Mouse (Mus musculus): ENCODE measurements around the gene Apobec1. TPM values are rescaled to one million over a fixed set of nuclear protein-coding genes. Genes with fewer than 3 reads are reported as not detected.
"Not testable (repeated sequence)": the region's sequence is repeated elsewhere in the genome, so short reads cannot be mapped to it uniquely, and the experiment has no call there.

Apobec1 gene
- polyA plus RNA-seq (2012; rRNA removed), result 3.2 and 3.8 TPM in 2 replicates

DNA sequence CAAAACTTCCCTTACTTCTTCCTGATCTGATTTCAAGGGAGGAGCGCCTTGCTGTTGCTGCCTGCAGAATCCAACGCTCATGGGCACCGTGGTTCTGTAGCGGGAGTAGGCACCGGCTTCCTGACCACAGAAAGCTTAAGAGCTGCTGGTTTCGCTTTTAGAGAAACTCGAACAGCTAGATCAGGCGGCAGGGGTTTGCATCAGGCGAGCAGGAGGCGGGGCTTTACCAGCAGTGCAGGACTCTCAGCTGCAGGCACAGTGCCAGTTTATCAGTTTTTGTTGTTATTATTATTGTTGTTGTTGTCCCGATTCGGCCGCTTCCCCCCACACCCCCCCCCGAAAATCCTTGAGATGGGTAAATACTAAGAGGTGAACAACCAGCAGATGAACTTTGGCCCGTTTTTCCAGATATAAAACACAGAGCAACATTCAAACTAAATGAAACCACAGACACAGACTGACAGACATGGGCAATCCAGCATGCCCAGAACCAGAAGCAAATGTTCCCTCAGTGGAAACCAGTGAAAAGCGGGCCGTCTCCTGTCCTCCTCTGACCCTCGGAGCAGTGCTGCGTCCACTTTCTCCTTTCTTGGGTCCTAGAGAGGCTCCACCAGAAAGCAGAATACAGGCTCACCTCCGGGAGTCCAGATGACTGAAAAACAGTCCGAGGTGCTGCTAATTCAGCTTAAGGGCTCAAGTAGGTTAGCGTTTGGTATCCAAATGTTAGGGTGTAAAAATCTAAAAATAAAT is at the start of gene Apobec1:
TSS of gene Apobec1 (minus strand) at position 203 of the 750 bp plus-strand sequence.
- Histone ChIP-seq H3K27me3 (ENCODE audit: control insufficient read depth, insufficient read depth, low read length) (no peaks in the 10 kb centered on the region), H3K4me1 (ENCODE audit: control insufficient read depth, insufficient read depth, low read length) (no peaks in the 10 kb centered on the region), H3K4me3 (replicated peaks; ENCODE audit: insufficient read depth, low read depth, low read length) (peak within 1 kb of the TSS; percentile 50), H3K27ac (ENCODE audit: insufficient read depth, low read length) (no peak within 1 kb of the TSS)
- DNase-seq, result peak; percentile 13 to 22
- TF ChIP-seq CTCF (IDR thresholded peaks at IDR 0.05; ENCODE audit: borderline replicate concordance, insufficient read depth, low read depth, low read length), result no peak
- no peak for TF ChIP-seq POLR2A (IDR thresholded peaks at IDR 0.05; ENCODE audit: borderline replicate concordance, insufficient read depth, low read length)
- WGBS, result 3% methylated on average over 22 of the region's 22 CpGs

DNA sequence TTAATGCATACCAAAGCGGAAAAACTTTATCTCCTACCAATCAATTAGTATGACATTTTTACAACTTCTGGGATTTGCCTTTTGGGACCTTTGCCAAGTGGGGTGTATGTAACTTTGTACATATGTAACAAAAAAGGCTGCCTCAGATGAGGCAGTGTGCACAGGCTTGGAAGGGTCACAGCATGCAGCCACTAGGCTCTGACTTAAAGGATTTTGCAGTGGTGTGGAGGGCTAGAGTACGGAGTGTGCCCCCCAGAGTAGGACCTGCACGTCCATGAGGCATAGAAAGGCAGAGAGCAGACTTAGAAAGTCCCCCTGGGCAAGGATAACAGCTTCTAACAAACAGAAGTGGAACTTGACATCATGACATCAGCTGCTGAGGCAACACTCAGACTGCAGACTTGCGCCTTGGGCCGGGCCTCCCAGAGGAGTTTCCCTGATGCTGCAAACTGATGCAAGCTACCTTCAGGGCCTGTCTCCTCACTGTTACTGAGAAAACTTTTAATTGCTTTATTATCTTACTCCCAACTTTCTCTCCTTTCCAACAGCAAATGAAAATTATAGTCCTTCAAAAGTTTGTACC is 48.2 kb upstream of the Apobec1 start:
- WGBS, result 63% methylated on average over 5 of the region's 5 CpGs
- H3K4me3 ChIP-seq (replicated peaks; ENCODE audit: insufficient read depth, low read depth, low read length), result no peak overlapping the region

DNA sequence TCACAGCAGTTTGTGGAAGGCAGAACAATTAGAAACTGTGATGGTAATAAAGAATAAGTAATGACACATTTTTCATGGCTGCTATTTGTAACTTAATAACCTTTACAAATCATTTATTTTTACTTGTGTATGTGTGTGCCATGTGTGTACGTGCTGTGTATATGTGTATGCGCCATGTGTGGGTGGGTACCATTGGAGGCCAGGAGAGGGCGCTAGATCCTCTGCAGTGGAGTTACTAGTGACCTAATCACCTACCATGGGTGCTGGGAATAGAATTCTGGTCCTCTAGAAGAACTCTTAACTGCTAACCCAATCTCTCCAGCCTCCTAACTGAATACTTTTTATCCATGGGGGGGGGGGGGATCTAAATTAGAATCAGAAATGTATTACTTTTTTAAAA is 47.7 kb upstream of the Apobec1 start:
- no peak overlapping the region for H3K4me3 ChIP-seq (replicated peaks; ENCODE audit: insufficient read depth, low read depth, low read length)
- 81% methylated on average over 3 of the region's 3 CpGs for WGBS
- no peak for DNase-seq
- no peak overlapping the region for H3K27ac ChIP-seq (ENCODE audit: insufficient read depth, low read length)
- TF ChIP-seq CTCF (IDR thresholded peaks at IDR 0.05; ENCODE audit: borderline replicate concordance, insufficient read depth, low read depth, low read length) (no peak), POLR2A (IDR thresholded peaks at IDR 0.05; ENCODE audit: borderline replicate concordance, insufficient read depth, low read length) (no peak)
- H3K4me1 ChIP-seq (ENCODE audit: control insufficient read depth, insufficient read depth, low read length), result no peaks in the 10 kb centered on the region
- H3K27me3 ChIP-seq (ENCODE audit: control insufficient read depth, insufficient read depth, low read length), result no peaks in the 10 kb centered on the region

More for the DNA sequence above, 48.2 kb upstream of the Apobec1 start:
- TF ChIP-seq CTCF (IDR thresholded peaks at IDR 0.05; ENCODE audit: borderline replicate concordance, insufficient read depth, low read depth, low read length), result no peak
- TF ChIP-seq POLR2A (IDR thresholded peaks at IDR 0.05; ENCODE audit: borderline replicate concordance, insufficient read depth, low read length), result no peak
- H3K27ac ChIP-seq (ENCODE audit: insufficient read depth, low read length), result no peak overlapping the region
- no peaks in the 10 kb centered on the region for H3K27me3 ChIP-seq (ENCODE audit: control insufficient read depth, insufficient read depth, low read length)
- no peak for DNase-seq
- no peaks in the 10 kb centered on the region for H3K4me1 ChIP-seq (ENCODE audit: control insufficient read depth, insufficient read depth, low read length)

DNA sequence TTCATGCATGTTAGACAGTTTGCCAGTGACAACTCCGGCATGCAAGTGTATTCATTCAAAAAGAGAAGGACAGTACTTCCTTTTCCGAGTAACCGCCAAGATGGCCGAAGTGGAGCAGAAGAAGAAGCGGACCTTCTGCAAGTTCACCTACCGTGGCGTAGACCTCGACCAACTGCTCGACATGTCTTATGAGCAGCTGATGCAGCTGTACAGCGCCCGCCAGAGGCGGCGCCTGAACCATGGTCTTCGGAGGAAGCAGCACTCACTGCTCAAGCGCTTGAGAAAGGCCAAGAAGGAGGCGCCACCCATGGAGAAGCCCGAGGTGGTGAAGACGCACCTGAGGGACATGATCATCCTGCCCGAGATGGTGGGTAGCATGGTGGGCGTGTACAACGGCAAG is 42.0 kb upstream of the Apobec1 start:
- not testable (repeated sequence) for H3K27ac ChIP-seq (ENCODE audit: insufficient read depth, low read length); H3K4me3 ChIP-seq (replicated peaks; ENCODE audit: insufficient read depth, low read depth, low read length); DNase-seq; H3K27me3 ChIP-seq (ENCODE audit: control insufficient read depth, insufficient read depth, low read length); H3K4me1 ChIP-seq (ENCODE audit: control insufficient read depth, insufficient read depth, low read length)
- WGBS, result 92% methylated on average over 21 of the region's 21 CpGs

DNA sequence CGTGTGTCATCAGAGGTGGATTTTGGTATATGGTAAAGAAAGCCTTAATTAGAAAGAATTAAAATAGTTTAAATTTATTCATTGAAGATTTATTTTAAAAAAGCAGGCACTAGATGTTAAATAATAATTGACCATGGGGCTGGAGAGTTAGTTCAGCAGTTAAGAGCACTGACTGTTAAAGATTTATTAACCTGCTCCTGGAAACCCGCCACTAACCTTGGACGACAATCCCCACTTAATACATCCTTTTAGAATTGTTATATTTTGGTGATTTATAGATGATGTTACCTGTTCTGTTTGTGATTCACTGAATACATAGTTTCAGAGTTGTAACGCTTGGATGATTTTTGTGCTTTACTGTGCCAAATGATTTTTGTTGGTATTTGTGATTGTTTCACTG is 35.3 kb upstream of the Apobec1 start:
- DNase-seq; H3K27ac ChIP-seq (ENCODE audit: insufficient read depth, low read length); H3K27me3 ChIP-seq (ENCODE audit: control insufficient read depth, insufficient read depth, low read length); H3K4me1 ChIP-seq (ENCODE audit: control insufficient read depth, insufficient read depth, low read length); H3K4me3 ChIP-seq (replicated peaks; ENCODE audit: insufficient read depth, low read depth, low read length): not testable (repeated sequence)
- WGBS, result 86% methylated on average over 4 of the region's 4 CpGs

DNA sequence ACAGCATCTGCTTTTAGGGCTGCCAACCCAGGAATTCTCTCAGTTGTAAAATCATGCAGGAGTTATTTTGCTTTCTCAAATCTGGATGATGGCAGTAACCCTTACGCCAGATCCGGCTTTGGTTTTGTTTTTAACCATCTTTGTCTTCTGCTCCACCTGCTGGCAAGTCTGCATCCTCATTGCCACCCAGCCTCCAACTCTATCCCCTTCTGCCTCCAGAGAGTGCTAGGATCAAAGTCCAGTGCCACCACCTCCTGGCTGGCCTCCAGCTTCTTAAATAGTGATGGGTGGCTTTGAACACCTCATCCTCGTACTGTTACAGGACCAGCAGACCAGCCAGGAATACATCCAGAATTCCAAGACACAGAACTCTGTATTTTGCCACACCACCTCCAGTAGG is 34.4 kb upstream of the Apobec1 start:
- Histone ChIP-seq H3K27ac (ENCODE audit: insufficient read depth, low read length) (no peak overlapping the region), H3K27me3 (ENCODE audit: control insufficient read depth, insufficient read depth, low read length) (no peaks in the 10 kb centered on the region), H3K4me1 (ENCODE audit: control insufficient read depth, insufficient read depth, low read length) (no peaks in the 10 kb centered on the region), H3K4me3 (replicated peaks; ENCODE audit: insufficient read depth, low read depth, low read length) (no peak overlapping the region)
- no peak for TF ChIP-seq CTCF (IDR thresholded peaks at IDR 0.05; ENCODE audit: borderline replicate concordance, insufficient read depth, low read depth, low read length)
- no peak for TF ChIP-seq POLR2A (IDR thresholded peaks at IDR 0.05; ENCODE audit: borderline replicate concordance, insufficient read depth, low read length)
- DNase-seq, result no peak
- 53% methylated on average over 3 of the region's 3 CpGs for WGBS

DNA sequence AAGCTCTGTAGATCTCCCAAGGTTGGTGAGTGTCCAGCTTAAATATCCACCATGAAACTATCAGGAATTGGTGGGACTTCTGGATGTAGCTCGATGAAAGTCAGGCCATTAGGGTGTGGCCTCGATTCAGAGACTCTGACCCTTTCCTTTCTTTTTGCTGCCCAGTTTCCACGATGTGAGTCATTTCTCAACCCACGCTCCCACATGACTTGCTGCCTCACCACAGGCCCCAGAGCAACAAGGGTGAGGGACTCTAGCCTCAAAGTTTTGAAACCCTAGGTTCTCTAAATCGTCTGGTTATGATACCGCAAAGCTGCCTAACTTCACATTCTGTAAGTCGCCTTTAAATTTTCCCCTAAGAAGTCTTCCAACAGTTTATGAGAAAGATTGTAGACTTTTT is 33.1 kb upstream of the Apobec1 start:
- H3K27me3 ChIP-seq (ENCODE audit: control insufficient read depth, insufficient read depth, low read length), result no peaks in the 10 kb centered on the region

DNA sequence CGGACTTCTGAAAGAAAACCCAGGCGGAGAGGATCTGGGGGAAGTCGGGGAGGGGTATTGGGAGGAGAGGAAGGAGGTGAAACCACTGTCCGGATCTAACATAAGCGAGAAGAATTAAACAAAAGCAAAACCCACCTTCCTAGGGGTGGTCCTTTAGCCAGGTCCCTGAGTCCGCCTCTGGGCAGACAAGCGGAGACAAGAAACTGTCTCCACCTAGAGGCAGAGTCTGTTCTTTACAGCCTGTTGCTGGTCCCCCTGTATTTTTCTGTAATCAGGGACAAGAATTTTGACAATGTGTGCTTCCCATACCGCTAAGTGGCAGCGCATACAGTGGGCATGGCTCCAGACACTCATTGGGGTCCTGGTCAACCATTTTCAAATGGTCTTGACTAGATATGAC is 31.2 kb upstream of the Apobec1 start:
- Histone ChIP-seq H3K4me3 (replicated peaks; ENCODE audit: insufficient read depth, low read depth, low read length) (no peak overlapping the region), H3K4me1 (ENCODE audit: control insufficient read depth, insufficient read depth, low read length) (no peaks in the 10 kb centered on the region), H3K27me3 (ENCODE audit: control insufficient read depth, insufficient read depth, low read length) (no peaks in the 10 kb centered on the region), H3K27ac (ENCODE audit: insufficient read depth, low read length) (no peak overlapping the region)
- no peak for DNase-seq
- peak; percentile 20; the same call in 1 of the 2 replicates for TF ChIP-seq CTCF (IDR thresholded peaks at IDR 0.05; ENCODE audit: borderline replicate concordance, insufficient read depth, low read depth, low read length)
- TF ChIP-seq POLR2A (IDR thresholded peaks at IDR 0.05; ENCODE audit: borderline replicate concordance, insufficient read depth, low read length), result no peak
- 44% methylated on average over 9 of the region's 9 CpGs for WGBS

More for the DNA sequence above, 33.1 kb upstream of the Apobec1 start:
- H3K4me1 ChIP-seq (ENCODE audit: control insufficient read depth, insufficient read depth, low read length), result no peaks in the 10 kb centered on the region
- DNase-seq, result no peak
- WGBS, result 88% methylated on average over 7 of the region's 7 CpGs
- H3K4me3 ChIP-seq (replicated peaks; ENCODE audit: insufficient read depth, low read depth, low read length), result no peak overlapping the region
- H3K27ac ChIP-seq (ENCODE audit: insufficient read depth, low read length), result no peak overlapping the region
- TF ChIP-seq POLR2A (IDR thresholded peaks at IDR 0.05; ENCODE audit: borderline replicate concordance, insufficient read depth, low read length) (no peak), CTCF (IDR thresholded peaks at IDR 0.05; ENCODE audit: borderline replicate concordance, insufficient read depth, low read depth, low read length) (no peak)

Measured in cerebellum, adult 2 months (tissue).